Mouse (Mus musculus) hindbrain, embryonic 14.5 days (tissue): ENCODE measurements around the gene Atp9a. TPM values are rescaled to one million over a fixed set of nuclear protein-coding genes. Genes with fewer than 3 reads are reported as not detected.

Experiments used
- ATAC-seq: fragments of 200-750 bp; cut with Nextera tagmentation; 2 replicates; pipeline ENCODE4 v1.8.0; 2017; ENCODE audit warnings: moderate number of reproducible peaks, mild to moderate bottlenecking, moderate TSS enrichment, moderate library complexity; ENCODE audit not compliant: low FRiP score
- DNase-seq: peaks from one replicate; pipeline ENCODE4 v3.0.0-alpha.2; 2015; ENCODE audit warnings: low spot score
- H3K27ac ChIP-seq: fragments of 300-500 bp; sonication (generic); 2 replicates; pipeline ENCODE4 v1.5.1; 2014; ENCODE audit warnings: mild to moderate bottlenecking, moderate library complexity
- H3K27me3 ChIP-seq: fragments of 300-500 bp; sonication (generic); 2 replicates; pipeline ENCODE4 v1.6.1; 2014; ENCODE audit warnings: mild to moderate bottlenecking, low read length, mixed read lengths; ENCODE audit not compliant: control insufficient read depth, insufficient read depth
- H3K36me3 ChIP-seq: fragments of 300-500 bp; sonication (generic); replicated peaks from 2 replicates; pipeline ENCODE4 v1.6.1; 2014; ENCODE audit not compliant: control insufficient read depth, insufficient read depth
- H3K4me1 ChIP-seq: fragments of 300-500 bp; sonication (generic); replicated peaks from 2 replicates; pipeline ENCODE4 v1.6.1; 2014; ENCODE audit warnings: antibody characterized with exemption, low read length, mixed read lengths; ENCODE audit not compliant: control insufficient read depth, insufficient read depth
- H3K4me2 ChIP-seq: fragments of 300-500 bp; sonication (generic); replicated peaks from 2 replicates; pipeline ENCODE4 v1.6.1; 2014; ENCODE audit warnings: mild to moderate bottlenecking, moderate library complexity
- H3K4me3 ChIP-seq: fragments of 300-500 bp; sonication (generic); replicated peaks from 2 replicates; pipeline ENCODE4 v1.5.1; 2014; ENCODE audit warnings: mild to moderate bottlenecking, low read length
- H3K9ac ChIP-seq: fragments of 300-500 bp; sonication (generic); 2 replicates; pipeline ENCODE4 v1.6.1; 2014
- H3K9me3 ChIP-seq: fragments of 300-500 bp; sonication (generic); 2 replicates; pipeline ENCODE4 v1.6.1; 2016; ENCODE audit warnings: low read length; ENCODE audit not compliant: control insufficient read depth
- WGBS: fragments of 180-500 bp; shearing (Covaris S2); extraction: QIAGEN DNeasy Blood & Tissue Kit; methylation state at CpG from one replicate; pipeline ENCODE4 v1.1.7; 2014; 5-methylcytosine and 5-hydroxymethylcytosine counted together
- polyA plus RNA-seq: library from polyadenylated mRNA; unstranded; fragments of >200 nt; fragmentation: Nextera tagmentation; extraction: Ambion mirVana; gene quantifications from 2 replicates; pipeline ENCODE4 v1.2.1, GENCODE M21; 2014

The Atp9a gene
- polyA plus RNA-seq, 1 experiment from 2014 or later = 77.1 TPM

GRCm38 (mm10) chr2:168663716-168664115 is 78.5 kb downstream of the Atp9a start:
- DNase-seq = no peak
- Histone ChIP-seq H3K36me3 (peaks cover 66% of the 10 kb centered on the region), H3K9me3 (no peaks in the 10 kb centered on the region), H3K4me1 (no peaks in the 10 kb centered on the region), H3K27me3 (no peaks in the 10 kb centered on the region), H3K4me3 (no peak overlapping the region), H3K27ac (no peak overlapping the region), H3K9ac (no peak overlapping the region), H3K4me2 (no peak overlapping the region)
- 72% methylated on average over 5 of the region's 5 CpGs for WGBS
- no peak for ATAC-seq

GRCm38 (mm10) chr2:168663216-168663615 is 79.0 kb downstream of the Atp9a start:
- Histone ChIP-seq H3K9me3 (no peaks in the 10 kb centered on the region), H3K27ac (no peak overlapping the region), H3K36me3 (peaks cover 67% of the 10 kb centered on the region), H3K4me2 (no peak overlapping the region), H3K9ac (no peak overlapping the region), H3K27me3 (no peaks in the 10 kb centered on the region), H3K4me1 (no peaks in the 10 kb centered on the region), H3K4me3 (no peak overlapping the region)
- ATAC-seq (no peak), DNase-seq (no peak)
- WGBS = 78% methylated on average over 7 of the region's 7 CpGs

- Histone ChIP-seq H3K27me3 (no peaks in the 10 kb centered on the region), H3K4me1 (no peaks in the 10 kb centered on the region), H3K4me3 (no peak overlapping the region), H3K36me3 (peaks cover 61% of the 10 kb centered on the region), H3K9me3 (no peaks in the 10 kb centered on the region), H3K4me2 (no peak overlapping the region), H3K27ac (no peak overlapping the region), H3K9ac (no peak overlapping the region)
- WGBS = 73% methylated on average over 15 of the region's 15 CpGs
- no peak for DNase-seq
- ATAC-seq = no peak
Observed at GRCm38 (mm10) chr2:168661802-168662201, 80.4 kb downstream of the Atp9a start.

DNA sequence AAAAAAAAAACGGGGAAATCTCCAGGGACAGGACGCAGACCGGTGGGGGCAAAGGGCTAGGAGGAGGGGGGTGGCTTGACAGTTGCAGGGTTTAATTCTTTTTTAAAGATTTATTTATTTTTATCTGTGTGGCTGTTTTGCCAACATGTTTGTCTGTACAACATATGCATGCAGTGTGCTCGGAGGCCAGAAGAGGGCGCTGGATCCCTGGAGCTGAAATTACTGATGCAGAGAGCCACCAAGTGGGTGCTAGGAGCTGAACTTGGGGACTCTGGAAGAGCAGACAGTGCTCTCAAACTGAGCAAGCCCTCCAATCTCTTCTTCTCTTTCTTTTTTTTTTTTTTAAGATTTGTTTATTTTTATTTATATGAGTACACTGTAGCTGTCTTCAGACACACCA is 81.9 kb downstream of the Atp9a start:
- H3K36me3 ChIP-seq = peaks cover 64% of the 10 kb centered on the region
- no peaks in the 10 kb centered on the region for H3K4me1 ChIP-seq
- H3K4me2 ChIP-seq = no peak overlapping the region
- no peak overlapping the region for H3K4me3 ChIP-seq
- ATAC-seq (no peak), DNase-seq (no peak)
- WGBS = 56% methylated on average over 5 of the region's 5 CpGs
- no peaks in the 10 kb centered on the region for H3K27me3 ChIP-seq
- H3K9me3 ChIP-seq = no peaks in the 10 kb centered on the region
- H3K9ac ChIP-seq = no peak overlapping the region
- no peak overlapping the region for H3K27ac ChIP-seq

DNA sequence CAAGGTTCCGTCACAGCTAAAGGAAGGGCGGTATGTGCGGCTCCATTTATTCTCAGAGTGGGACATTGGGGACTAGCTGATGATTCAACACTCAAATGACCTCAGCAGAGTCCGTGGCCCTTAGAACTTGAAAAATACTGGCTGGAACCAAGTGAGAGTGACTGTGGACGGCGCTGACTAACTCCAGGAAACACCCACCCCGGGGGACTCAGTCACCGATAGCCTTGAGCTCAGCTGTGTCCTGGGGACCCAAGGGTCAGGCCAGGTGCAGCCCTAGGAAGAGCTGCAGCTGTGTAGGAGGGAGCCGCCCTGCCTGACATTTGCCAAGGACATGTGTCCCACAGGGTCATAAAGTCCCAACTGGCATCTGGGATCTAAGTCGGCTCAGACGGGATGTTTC is 83.7 kb downstream of the Atp9a start:
- H3K36me3 ChIP-seq = peaks cover 56% of the 10 kb centered on the region
- no peaks in the 10 kb centered on the region for H3K4me1 ChIP-seq
- no peak overlapping the region for H3K9ac ChIP-seq
- no peak for ATAC-seq
- DNase-seq = no peak
- no peaks in the 10 kb centered on the region for H3K27me3 ChIP-seq
- no peak overlapping the region for H3K4me3 ChIP-seq
- H3K27ac ChIP-seq = no peak overlapping the region
- no peak overlapping the region for H3K4me2 ChIP-seq
- H3K9me3 ChIP-seq = no peaks in the 10 kb centered on the region
- 90% methylated on average over 11 of the region's 11 CpGs for WGBS

DNA sequence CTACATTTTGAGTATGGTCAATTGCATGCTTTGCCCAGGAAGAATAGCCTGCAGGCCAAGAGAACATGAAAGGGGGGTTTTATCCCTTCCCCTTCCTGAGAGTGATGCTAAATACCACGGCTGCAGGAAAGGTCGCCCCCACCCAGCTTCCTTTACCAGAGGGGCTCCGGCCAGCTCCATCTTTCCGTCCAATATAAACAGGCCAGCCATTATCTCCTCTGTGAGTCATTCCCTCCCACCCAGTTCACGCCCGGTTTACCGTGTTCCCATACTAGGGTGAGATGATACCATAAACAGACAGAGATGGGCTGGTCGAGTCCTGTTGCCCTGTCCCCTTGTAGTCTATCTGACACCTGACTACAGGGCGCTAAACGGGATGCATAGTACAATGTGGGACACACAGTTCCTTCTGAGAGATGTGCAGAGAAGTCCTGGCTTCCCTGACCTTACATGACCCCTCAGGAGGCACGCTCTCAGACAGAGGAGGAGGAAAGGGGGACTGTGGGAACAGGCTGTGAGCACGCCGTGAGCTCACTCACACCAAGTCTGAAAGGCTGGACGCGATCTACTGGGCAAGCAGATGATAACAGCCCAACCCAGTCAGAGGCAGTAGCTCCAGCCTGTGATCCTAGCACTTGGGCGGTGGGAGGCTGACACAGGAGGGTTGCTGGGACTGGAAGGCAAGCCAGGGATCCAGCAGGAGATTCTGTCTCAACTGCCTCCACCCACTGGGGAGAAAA is 85.5 kb downstream of the Atp9a start:
- ATAC-seq (no peak), DNase-seq (no peak)
- Histone ChIP-seq H3K27me3 (no peaks in the 10 kb centered on the region), H3K36me3 (peaks cover 67% of the 10 kb centered on the region), H3K4me2 (no peak overlapping the region), H3K4me1 (no peaks in the 10 kb centered on the region), H3K27ac (no peak overlapping the region), H3K9me3 (no peaks in the 10 kb centered on the region), H3K9ac (no peak overlapping the region), H3K4me3 (no peak overlapping the region)
- WGBS = 72% methylated on average over 16 of the region's 16 CpGs

DNA sequence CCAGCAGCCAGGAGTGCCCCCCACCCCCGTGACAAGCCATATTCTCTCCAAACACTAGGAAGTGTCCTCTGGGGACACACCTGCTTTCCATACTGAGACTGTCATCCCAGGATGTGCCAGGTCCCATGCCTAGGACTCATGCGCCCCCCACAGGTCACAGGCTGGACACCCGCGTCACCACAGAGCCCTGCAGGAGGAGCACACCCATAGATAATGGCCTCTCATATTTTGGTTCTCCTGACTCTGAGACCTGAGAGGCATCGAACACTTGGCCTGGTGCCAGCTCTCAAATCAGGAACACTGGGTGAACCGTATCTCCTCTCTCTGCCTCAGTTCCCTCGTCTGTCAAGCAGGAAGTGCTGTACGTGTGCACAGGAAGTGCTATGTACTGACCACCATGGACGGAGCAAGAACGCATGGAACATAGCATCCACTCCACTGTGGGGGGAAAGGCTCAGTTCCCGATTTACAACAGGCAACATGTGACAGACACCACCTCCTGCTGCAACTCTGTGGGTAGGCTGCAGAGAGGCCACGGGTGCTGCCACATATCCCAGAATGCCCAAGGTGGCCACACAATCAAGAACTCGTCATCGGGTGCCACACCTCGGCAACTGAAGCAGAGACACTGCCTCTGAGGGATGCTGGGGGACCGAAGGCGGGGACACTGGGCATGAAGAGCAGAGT is 87.1 kb downstream of the Atp9a start:
- H3K4me2 ChIP-seq = no peak overlapping the region
- no peak overlapping the region for H3K9ac ChIP-seq
- 77% methylated on average over 17 of the region's 17 CpGs for WGBS
- no peaks in the 10 kb centered on the region for H3K9me3 ChIP-seq
- H3K27ac ChIP-seq = no peak overlapping the region
- H3K4me1 ChIP-seq = no peaks in the 10 kb centered on the region
- DNase-seq (no peak), ATAC-seq (no peak)
- H3K27me3 ChIP-seq = no peaks in the 10 kb centered on the region
- no peak overlapping the region for H3K4me3 ChIP-seq
- peaks cover 66% of the 10 kb centered on the region for H3K36me3 ChIP-seq

DNA sequence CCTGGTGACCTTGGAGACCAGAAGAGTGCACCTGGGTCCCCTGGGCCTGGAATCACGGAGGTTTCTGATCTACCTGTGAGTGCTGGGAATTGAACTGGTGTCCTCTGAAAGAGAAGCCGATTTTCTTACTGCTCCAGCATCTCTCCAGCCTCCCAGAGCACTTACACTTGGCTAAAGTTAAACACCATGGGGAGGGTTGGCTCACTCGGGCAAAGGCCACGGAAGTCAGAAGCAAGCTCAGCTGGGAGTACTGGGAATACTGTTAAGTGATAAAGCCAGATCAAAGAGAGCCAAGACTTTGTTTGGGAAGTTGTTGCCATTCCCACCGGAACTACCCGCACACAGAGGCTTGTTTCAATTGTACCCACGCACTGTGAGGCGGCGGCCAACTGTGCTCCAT is 87.7 kb downstream of the Atp9a start:
- no peak for ATAC-seq
- Histone ChIP-seq H3K4me3 (no peak overlapping the region), H3K9ac (no peak overlapping the region), H3K27ac (no peak overlapping the region), H3K4me2 (no peak overlapping the region), H3K36me3 (peaks cover 67% of the 10 kb centered on the region), H3K9me3 (no peaks in the 10 kb centered on the region), H3K27me3 (no peaks in the 10 kb centered on the region), H3K4me1 (no peaks in the 10 kb centered on the region)
- no peak for DNase-seq
- WGBS = 75% methylated on average over 9 of the region's 9 CpGs

GRCm38 (mm10) chr2:168651757-168652156 is 90.5 kb downstream of the Atp9a start:
- peaks cover 79% of the 10 kb centered on the region for H3K36me3 ChIP-seq
- H3K4me3 ChIP-seq = no peak overlapping the region
- H3K4me2 ChIP-seq = no peak overlapping the region
- H3K9ac ChIP-seq = no peak overlapping the region
- DNase-seq (no peak), ATAC-seq (no peak)
- WGBS = 50% methylated on average over 7 of the region's 7 CpGs
- H3K27me3 ChIP-seq = no peaks in the 10 kb centered on the region
- no peaks in the 10 kb centered on the region for H3K4me1 ChIP-seq
- H3K9me3 ChIP-seq = no peaks in the 10 kb centered on the region
- no peak overlapping the region for H3K27ac ChIP-seq
